Mouse (Mus musculus) lung, postnatal 0 days (tissue): ENCODE data around the gene Parm1.

Source experiments
- CTCF ChIP-seq: IDR thresholded peaks from 2 replicates; pipeline ENCODE4 v1.5.1; 2016; ENCODE audit warnings: antibody characterized with exemption, mild to moderate bottlenecking
- EP300 ChIP-seq: IDR thresholded peaks from 2 replicates; pipeline ENCODE4 v1.6.1; 2016; ENCODE audit warnings: antibody characterized with exemption, mild to moderate bottlenecking, control low read depth

- TF ChIP-seq CTCF = no peak
- TF ChIP-seq EP300 = no peak
Measured at GRCm38 (mm10) chr5:91667127-91667526, 149.7 kb downstream of the Parm1 start.
